Mouse (Mus musculus): ENCODE measurements around the gene Lman2l. TPM values are rescaled to one million over a fixed set of nuclear protein-coding genes. Genes with fewer than 3 reads are reported as not detected.

Lman2l gene
- polyA plus RNA-seq, 1 experiment from 2014 or later: 71.1 TPM

DNA sequence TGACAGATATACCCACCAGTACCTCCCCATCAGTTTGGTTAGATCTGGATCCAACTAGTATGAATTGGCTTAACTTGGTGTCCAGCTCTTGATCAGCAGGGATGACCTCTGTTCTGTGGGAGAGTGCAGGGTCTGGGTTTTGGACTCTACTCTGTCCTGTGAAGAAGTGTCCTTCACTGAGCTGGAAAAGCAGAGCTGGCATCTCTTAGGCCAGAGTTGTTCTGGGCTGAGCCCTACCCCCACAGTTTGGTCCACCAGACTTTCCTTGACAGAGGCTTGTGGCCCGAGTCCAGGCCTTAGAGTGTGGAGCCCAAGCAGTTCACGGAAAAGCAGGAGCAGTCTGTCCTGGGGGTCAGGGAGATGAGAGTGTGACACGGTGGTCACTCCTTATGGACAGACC, 29.6 kb upstream of the Lman2l start:
- H3K4me2 ChIP-seq: peak overlapping the region; percentile 73
- peaks cover 67% of the 10 kb centered on the region for H3K4me1 ChIP-seq (replicated peaks)
- H3K9me3 ChIP-seq: no peaks in the 10 kb centered on the region
- H3K4me3 ChIP-seq: 0 out of 2 replicates have a peak overlapping the region, but pooled peaks have one; percentile 8
- H3K36me3 ChIP-seq: no peaks in the 10 kb centered on the region
- H3K27me3 ChIP-seq: no peaks in the 10 kb centered on the region
- H3K9ac ChIP-seq: peak overlapping the region; percentile 58
- H3K27ac ChIP-seq: no peak overlapping the region
- ATAC-seq (ENCODE audit: low FRiP score): no peak
- 66% methylated on average over 3 of the region's 3 CpGs for WGBS

DNA sequence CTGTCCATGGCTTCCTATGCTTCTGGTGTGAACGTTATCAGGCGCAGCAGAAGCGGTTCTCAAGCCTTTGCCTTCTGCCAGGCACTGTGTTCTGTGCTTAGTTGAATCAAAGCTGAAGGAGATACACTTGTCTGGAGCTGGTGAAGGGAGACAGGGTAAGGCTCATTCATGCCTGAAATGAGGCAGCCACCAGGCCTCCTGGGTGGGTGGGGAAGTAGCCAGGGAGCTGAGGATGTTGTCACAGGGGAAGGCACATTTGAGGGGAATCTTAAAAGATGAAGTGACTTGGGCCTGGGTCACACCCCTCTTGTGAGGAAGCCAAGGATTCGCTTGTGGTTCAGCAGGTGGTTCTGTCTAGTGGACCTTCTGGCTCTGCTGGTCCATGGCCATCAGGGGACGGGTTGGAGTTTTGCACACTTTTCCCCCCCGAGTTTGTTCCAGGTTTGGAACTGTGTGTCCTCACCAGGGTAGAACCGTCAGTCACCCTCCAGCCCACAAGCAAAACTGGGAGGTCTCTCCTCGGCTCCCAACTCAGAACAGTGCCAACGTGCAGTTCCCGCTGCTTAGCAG, 28.2 kb upstream of the Lman2l start:
- Histone ChIP-seq H3K4me3 (peak overlapping the region; percentile 66), H3K27me3 (0 out of 2 replicates have a peak, but pooled peaks cover 6% of the 10 kb centered on the region), H3K4me2 (peak overlapping the region; percentile 73), H3K4me1 (replicated peaks) (peaks cover 63% of the 10 kb centered on the region), H3K27ac (no peak overlapping the region), H3K36me3 (no peaks in the 10 kb centered on the region), H3K9me3 (no peaks in the 10 kb centered on the region), H3K9ac (no peak overlapping the region)
- WGBS: 82% methylated on average over 10 of the region's 10 CpGs
- ATAC-seq (ENCODE audit: low FRiP score): no peak

DNA sequence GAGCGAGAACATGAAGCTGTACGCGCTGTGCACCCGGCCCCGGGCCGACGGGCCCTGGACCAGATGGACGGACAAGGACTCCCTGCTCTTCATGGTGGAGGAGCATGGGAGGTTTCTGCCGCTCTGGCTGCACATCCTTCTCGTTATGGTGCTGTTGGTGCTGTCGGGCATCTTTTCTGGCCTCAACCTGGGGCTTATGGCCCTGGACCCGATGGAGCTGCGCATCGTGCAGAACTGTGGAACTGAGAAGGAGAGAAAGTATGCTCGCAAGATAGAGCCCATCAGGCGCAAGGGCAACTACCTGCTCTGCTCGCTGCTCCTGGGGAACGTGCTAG, 27.0 kb upstream of the Lman2l start:
- 17% methylated on average over 18 of the region's 18 CpGs for WGBS
- no peak for ATAC-seq (ENCODE audit: low FRiP score)
- Histone ChIP-seq H3K4me3 (peak overlapping the region; percentile 66), H3K4me2 (peak overlapping the region; percentile 73), H3K9me3 (no peaks in the 10 kb centered on the region), H3K4me1 (replicated peaks) (peaks cover 56% of the 10 kb centered on the region), H3K9ac (peak overlapping the region; percentile 78), H3K27ac (no peak overlapping the region), H3K36me3 (no peaks in the 10 kb centered on the region), H3K27me3 (0 out of 2 replicates have a peak, but pooled peaks cover 6% of the 10 kb centered on the region)

DNA sequence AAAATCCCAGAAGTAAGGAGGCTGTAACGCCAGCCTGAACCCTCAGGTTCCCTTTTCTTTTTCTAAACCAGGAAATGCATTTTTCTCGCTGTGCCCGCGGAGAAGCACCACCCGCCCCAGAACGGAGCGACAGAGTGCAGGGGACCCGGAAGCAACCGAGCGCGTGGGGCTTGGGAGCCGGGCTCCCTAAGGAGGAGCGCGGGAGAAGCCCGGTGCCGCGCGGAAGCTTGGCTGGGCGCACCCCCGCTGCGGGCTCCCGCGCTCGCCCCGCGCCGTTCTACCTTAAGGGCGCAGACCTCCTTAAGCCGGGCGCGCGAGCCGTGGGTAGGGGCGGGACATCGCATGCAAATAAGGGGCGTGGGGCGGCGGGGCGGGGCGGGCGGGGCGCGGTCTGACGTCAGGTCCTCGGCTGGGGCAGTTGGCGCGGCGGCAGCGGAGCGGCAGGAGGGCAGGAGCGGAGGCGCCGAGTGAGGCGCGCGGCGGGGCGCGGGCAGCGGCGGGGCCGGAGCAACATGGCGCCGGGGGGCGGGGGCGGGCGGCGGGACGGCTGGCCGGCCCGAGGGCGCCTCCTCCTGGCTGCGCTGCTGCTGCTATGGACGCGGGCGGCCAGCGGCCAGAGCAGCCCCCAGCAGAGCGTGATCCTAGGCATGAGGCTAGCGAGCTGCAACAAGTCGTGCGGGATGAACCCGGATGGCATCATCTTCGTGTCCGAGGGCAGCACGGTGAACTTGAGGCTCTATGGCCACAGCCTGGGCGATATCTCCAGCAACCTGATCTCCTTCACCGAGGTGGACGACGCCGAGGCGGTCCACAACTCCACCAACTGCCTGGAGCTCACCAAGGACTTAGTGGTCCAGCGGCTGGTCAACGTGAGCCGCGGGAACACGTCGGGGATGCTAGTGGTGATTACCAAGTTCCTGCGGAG, 26.4 kb upstream of the Lman2l start, which contains the start of gene Cnnm4:
TSS of gene Cnnm4 (plus strand) at position 440 of the 925 bp plus-strand sequence.
- Histone ChIP-seq H3K4me2 (peak within 1 kb of the TSS; percentile 73), H3K9ac (peak within 1 kb of the TSS; percentile 78), H3K9me3 (no peaks in the 10 kb centered on the region), H3K4me1 (replicated peaks) (peaks cover 53% of the 10 kb centered on the region), H3K27me3 (0 out of 2 replicates have a peak, but pooled peaks cover 6% of the 10 kb centered on the region), H3K27ac (peak within 1 kb of the TSS; percentile 61), H3K4me3 (peak within 1 kb of the TSS; percentile 66), H3K36me3 (no peaks in the 10 kb centered on the region)
- under 1% methylated on average over 87 of the region's 98 CpGs for WGBS
- peak; percentile 88 for ATAC-seq (ENCODE audit: low FRiP score)

DNA sequence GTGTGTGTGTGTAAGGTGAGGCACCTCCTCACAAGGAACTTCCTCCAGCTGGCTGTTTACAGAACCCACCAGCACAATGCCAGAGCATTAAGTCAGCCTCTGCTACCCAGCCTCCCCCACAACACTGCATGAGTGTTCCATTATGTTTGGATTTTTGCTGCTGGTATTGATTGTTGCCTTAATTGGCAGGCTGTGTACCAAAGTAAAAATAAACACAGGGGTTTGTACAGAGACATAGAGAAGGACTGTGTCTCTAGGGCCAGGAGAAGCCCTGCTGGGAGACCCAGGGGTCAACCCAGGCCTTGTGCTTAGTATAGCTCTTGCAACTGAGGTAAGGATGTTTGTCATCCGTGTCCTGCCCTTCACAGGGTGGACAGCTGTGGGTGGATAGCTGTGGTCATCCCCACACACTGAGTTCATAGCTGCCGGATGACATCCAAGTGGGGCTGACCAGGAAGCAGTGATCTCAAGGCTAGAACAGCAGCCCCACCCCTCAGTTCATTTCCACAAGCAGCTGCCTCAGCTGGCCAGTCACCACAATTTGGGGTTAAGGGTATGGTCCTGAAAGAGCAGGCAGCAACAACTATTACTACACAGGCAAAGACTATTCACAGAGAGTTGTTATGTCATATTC, 24.9 kb upstream of the Lman2l start:
- Histone ChIP-seq H3K4me2 (no peak overlapping the region), H3K9me3 (no peaks in the 10 kb centered on the region), H3K9ac (no peak overlapping the region)

DNA sequence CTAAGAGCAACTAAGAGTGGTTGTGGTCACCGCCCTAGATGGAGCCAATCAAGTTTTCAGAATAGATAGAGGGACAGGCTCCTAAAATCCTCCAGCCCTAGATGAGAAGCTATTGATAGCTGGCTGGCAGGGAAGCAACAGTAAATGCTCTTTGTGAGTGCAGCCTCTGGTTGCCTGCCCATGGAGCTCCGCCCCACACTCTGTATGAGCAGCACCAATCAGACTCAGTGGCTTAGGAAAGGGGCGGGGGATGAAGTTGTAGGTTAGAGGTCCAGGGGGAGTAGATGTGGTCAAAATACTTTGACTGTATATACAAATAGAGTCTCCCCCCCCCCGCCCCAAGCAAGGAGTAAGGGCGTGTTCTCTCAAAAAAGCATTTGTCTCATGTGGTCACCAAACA, 22.4 kb upstream of the Lman2l start:
- no peaks in the 10 kb centered on the region for H3K9me3 ChIP-seq
- no peak overlapping the region for H3K4me3 ChIP-seq
- no peaks in the 10 kb centered on the region for H3K36me3 ChIP-seq
- peaks cover 13% of the 10 kb centered on the region for H3K4me1 ChIP-seq (replicated peaks)
- no peak overlapping the region for H3K27ac ChIP-seq
- H3K9ac ChIP-seq: no peak overlapping the region
- WGBS: 56% methylated on average over 5 of the region's 5 CpGs
- H3K27me3 ChIP-seq: 0 out of 2 replicates have a peak, but pooled peaks cover 6% of the 10 kb centered on the region
- ATAC-seq (ENCODE audit: low FRiP score): no peak
- no peak overlapping the region for H3K4me2 ChIP-seq

More for the DNA sequence above, 24.9 kb upstream of the Lman2l start:
- Histone ChIP-seq H3K4me1 (replicated peaks) (peaks cover 38% of the 10 kb centered on the region), H3K27ac (no peak overlapping the region), H3K36me3 (no peaks in the 10 kb centered on the region), H3K27me3 (0 out of 2 replicates have a peak, but pooled peaks cover 6% of the 10 kb centered on the region), H3K4me3 (no peak overlapping the region)
- no peak for ATAC-seq (ENCODE audit: low FRiP score)
- WGBS: 68% methylated on average over 2 of the region's 2 CpGs

DNA sequence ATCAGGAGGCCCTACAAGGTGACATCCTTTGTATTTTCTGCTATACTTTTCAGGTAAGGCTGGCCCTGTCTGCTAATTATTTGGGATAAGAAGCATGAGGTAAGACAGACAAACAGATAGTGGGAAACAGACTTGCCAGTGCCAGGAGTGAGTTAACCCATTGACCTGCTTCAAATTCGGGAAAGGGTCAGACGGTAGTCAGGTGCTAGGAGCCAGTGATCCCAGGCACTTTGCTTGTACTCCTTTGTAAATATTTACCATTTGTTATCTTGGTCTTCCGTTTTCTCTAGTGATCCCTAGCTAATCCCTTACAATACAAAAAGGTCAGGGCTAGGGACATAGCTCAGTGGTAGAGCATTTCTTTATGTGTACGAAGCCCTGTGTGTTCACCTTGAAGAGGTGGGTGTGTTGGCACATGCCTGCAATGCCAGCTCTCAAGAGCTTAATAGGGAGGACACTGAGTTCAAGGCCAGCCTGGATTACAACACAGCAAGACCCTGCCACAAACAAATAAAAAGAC, 20.6 kb upstream of the Lman2l start:
- 83% methylated on average over 4 of the region's 4 CpGs for WGBS
- no peak overlapping the region for H3K4me2 ChIP-seq
- H3K9ac ChIP-seq: no peak overlapping the region
- no peak overlapping the region for H3K4me3 ChIP-seq
- H3K36me3 ChIP-seq: no peaks in the 10 kb centered on the region
- H3K9me3 ChIP-seq: no peaks in the 10 kb centered on the region
- 0 out of 2 replicates have a peak, but pooled peaks cover 6% of the 10 kb centered on the region for H3K27me3 ChIP-seq
- no peak overlapping the region for H3K27ac ChIP-seq
- 0 out of 2 replicates have a peak, but pooled peaks cover 2% of the 10 kb centered on the region for H3K4me1 ChIP-seq (replicated peaks)
- ATAC-seq (ENCODE audit: low FRiP score): no peak

DNA sequence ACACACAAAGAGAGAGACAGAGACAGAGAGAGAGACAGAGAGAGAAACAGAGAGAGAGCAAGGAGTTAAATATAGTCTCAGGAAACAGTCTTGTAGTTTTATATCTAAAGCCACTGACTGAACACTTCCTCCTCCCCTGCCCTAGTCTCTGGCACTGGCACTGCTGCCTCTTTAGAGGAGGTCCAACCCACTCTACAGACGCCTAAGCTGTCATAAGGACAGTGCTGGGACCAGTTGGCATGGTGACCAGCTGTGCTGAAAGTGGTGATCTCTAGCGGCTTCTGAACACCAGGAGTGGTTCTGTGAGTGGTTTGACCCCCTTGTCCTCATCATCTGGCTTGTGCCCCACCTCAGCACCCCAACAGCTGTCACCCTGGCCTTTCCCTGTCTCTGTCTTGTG, 16.8 kb upstream of the Lman2l start:
- H3K27ac ChIP-seq: no peak overlapping the region
- H3K27me3 ChIP-seq: no peaks in the 10 kb centered on the region
- H3K9ac ChIP-seq: no peak overlapping the region
- H3K4me1 ChIP-seq (replicated peaks): 0 out of 2 replicates have a peak, but pooled peaks cover 3% of the 10 kb centered on the region
- H3K9me3 ChIP-seq: no peaks in the 10 kb centered on the region
- H3K4me2 ChIP-seq: no peak overlapping the region
- H3K36me3 ChIP-seq: no peaks in the 10 kb centered on the region
- ATAC-seq (ENCODE audit: low FRiP score): no peak
- 46% methylated on average over 2 of the region's 2 CpGs for WGBS
- no peak overlapping the region for H3K4me3 ChIP-seq

DNA sequence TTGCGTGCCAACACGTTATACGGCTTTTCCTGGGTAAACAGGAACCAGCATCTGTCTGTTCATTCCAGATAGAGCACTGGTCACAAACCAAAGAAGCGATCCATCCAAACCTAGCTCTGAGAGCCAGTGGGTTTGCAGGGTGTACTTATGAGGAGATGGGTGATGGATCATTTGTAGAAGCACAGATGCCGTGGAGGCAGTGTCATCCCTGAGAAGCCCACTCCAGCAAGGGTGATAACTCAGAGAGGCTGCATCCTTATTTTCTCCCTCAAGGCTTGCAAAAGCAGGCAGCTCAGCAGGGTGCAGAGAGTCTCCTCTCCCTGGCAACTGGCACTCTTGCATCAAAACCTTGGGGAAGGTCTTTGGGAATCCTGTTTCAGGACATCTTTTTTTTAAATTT, 13.1 kb upstream of the Lman2l start:
- 88% methylated on average over 5 of the region's 5 CpGs for WGBS
- ATAC-seq (ENCODE audit: low FRiP score): no peak
- H3K4me1 ChIP-seq (replicated peaks): 0 out of 2 replicates have a peak, but pooled peaks cover 3% of the 10 kb centered on the region
- H3K4me2 ChIP-seq: no peak overlapping the region
- no peaks in the 10 kb centered on the region; the same call in 1 of the 2 replicates for H3K9me3 ChIP-seq
- no peaks in the 10 kb centered on the region for H3K27me3 ChIP-seq
- H3K27ac ChIP-seq: no peak overlapping the region
- no peaks in the 10 kb centered on the region for H3K36me3 ChIP-seq
- no peak overlapping the region for H3K9ac ChIP-seq
- H3K4me3 ChIP-seq: no peak overlapping the region

DNA sequence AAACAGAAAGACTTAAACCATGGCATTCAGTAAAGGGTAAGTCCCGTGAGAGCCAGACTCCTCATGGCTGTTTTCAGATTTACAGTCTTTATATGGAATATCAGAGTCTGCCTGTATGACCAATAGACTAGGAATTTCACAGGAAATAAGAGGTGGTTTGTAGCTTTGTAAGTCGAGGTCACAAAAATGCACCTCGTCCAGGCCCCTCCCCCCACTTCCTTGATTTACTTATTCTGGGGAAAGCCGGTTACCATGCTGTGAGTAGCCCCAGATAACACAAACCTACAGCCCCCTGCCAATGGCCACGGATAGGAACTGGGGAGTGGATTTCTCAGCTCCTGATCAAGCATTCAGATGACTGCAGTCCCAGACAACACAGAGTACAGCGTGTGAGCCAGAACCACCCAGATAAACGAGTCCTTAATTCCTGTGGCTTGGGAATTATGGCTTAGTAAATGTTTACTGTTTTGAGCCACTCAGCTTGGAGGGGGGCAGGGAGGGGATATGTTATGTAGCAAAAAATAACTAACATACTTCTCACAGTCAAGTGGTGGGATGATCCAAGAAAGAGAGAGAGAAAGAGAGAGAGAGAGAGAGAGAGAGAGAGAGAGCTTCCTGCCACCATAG, 12.4 kb upstream of the Lman2l start:
- Histone ChIP-seq H3K4me1 (replicated peaks) (0 out of 2 replicates have a peak, but pooled peaks cover 3% of the 10 kb centered on the region), H3K4me2 (no peak overlapping the region), H3K36me3 (no peaks in the 10 kb centered on the region), H3K9me3 (no peaks in the 10 kb centered on the region; the same call in 1 of the 2 replicates), H3K9ac (no peak overlapping the region), H3K27me3 (no peaks in the 10 kb centered on the region), H3K27ac (no peak overlapping the region), H3K4me3 (no peak overlapping the region)
- no peak for ATAC-seq (ENCODE audit: low FRiP score)
- WGBS: 51% methylated on average over 7 of the region's 7 CpGs

DNA sequence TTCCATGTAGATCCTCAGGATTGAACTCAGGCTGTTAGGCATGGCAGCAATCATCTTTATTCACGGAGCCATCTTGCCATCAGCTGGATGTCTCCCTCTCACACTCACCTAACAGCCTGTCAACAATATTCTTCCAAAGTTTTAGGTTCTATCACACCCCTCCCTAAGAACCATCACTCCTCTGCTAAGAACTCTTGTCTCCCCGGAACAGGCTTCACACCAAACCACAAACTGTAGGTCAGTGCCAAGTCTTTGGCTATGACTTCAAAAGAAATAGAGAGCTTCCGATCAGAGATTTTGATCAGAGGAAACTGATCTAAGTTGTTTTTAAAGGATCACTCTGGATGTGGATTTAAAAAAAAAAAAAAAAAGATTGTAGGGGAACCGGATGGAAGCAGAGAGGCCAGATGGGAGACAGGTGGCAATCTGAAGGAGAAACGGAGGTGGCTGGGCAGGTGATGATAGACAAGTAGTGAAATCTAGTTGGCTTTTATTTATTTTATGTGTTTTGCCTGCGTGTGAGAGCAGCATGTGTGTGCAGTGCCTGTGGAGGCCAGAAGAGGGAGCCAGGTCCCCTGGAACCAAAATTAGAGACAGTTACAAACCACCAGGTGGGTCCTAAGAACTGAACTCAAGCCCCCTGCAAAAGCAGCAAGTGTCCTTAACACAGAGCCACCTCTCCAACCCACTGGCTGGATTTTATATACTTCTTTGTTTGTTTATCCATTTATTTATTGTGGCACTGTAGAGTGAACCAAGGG, 9.2 kb upstream of the Lman2l start:
- H3K27me3 ChIP-seq: no peaks in the 10 kb centered on the region
- H3K27ac ChIP-seq: no peak overlapping the region
- H3K9ac ChIP-seq: no peak overlapping the region
- H3K9me3 ChIP-seq: no peaks in the 10 kb centered on the region; the same call in 1 of the 2 replicates
- 0 out of 2 replicates have a peak, but pooled peaks cover 3% of the 10 kb centered on the region for H3K4me1 ChIP-seq (replicated peaks)
- H3K4me2 ChIP-seq: no peak overlapping the region
- no peak for ATAC-seq (ENCODE audit: low FRiP score)
- no peaks in the 10 kb centered on the region for H3K36me3 ChIP-seq
- no peak overlapping the region for H3K4me3 ChIP-seq
- 90% methylated on average over 6 of the region's 6 CpGs for WGBS
